Mouse (Mus musculus) stomach, embryonic 16.5 days (tissue): ENCODE results near the gene Sdad1. TPM values are rescaled to one million over a fixed set of nuclear protein-coding genes. Genes with fewer than 3 reads are reported as not detected.
A peak's percentile ranks its signal among the peaks of the same experiment; 100 is the strongest.

Experiments
- ATAC-seq: fragments of 200-750 bp; cut with Nextera tagmentation; 2 replicates; pipeline ENCODE4 v1.8.0; 2017; ENCODE audit warnings: moderate number of reproducible peaks, moderate TSS enrichment; ENCODE audit not compliant: insufficient read depth, low FRiP score
- H3K27ac ChIP-seq: fragments of 300-500 bp; sonication (generic); 2 replicates; pipeline ENCODE4 v1.5.1; 2014; ENCODE audit warnings: low read length
- H3K27me3 ChIP-seq: fragments of 300-500 bp; sonication (generic); 2 replicates; pipeline ENCODE4 v1.6.1; 2014; ENCODE audit warnings: low read length, control low read depth, mixed read lengths; ENCODE audit not compliant: control insufficient read depth, insufficient read depth
- H3K36me3 ChIP-seq: fragments of 300-500 bp; sonication (generic); 2 replicates; pipeline ENCODE4 v1.6.1; 2014; ENCODE audit warnings: low read length; ENCODE audit not compliant: control insufficient read depth, insufficient read depth
- H3K4me1 ChIP-seq: fragments of 300-500 bp; sonication (generic); 2 replicates; pipeline ENCODE4 v1.6.1; 2014; ENCODE audit warnings: low read length, control low read depth, mixed read lengths; ENCODE audit not compliant: control insufficient read depth, insufficient read depth
- H3K4me2 ChIP-seq: fragments of 300-500 bp; sonication (generic); 2 replicates; pipeline ENCODE4 v1.6.1; 2014; ENCODE audit warnings: low read depth, low read length, mixed read lengths
- H3K4me3 ChIP-seq: fragments of 300-500 bp; sonication (generic); replicated peaks from 2 replicates; pipeline ENCODE4 v1.5.1; 2014; ENCODE audit warnings: mild to moderate bottlenecking, low read length
- H3K9ac ChIP-seq: fragments of 300-500 bp; sonication (generic); 2 replicates; pipeline ENCODE4 v1.6.1; 2014; ENCODE audit warnings: low read length
- H3K9me3 ChIP-seq: fragments of 300-500 bp; sonication (generic); replicated peaks from 2 replicates; pipeline ENCODE4 v1.6.1; 2016; ENCODE audit warnings: low read length, control low read depth; ENCODE audit not compliant: control insufficient read depth
- WGBS: fragments of 180-500 bp; shearing (Covaris S2); extraction: QIAGEN DNeasy Blood & Tissue Kit; methylation state at CpG from one replicate; pipeline ENCODE4 v1.1.7; 2014; 5-methylcytosine and 5-hydroxymethylcytosine counted together
- polyA plus RNA-seq: library from polyadenylated mRNA; unstranded; fragments of >200 nt; fragmentation: Nextera tagmentation; extraction: Ambion mirVana; gene quantifications from 2 replicates; pipeline ENCODE4 v1.2.1, GENCODE M21; 2015

Sdad1 gene
- polyA plus RNA-seq, 1 experiment from 2014 or later: 31.3 TPM

DNA sequence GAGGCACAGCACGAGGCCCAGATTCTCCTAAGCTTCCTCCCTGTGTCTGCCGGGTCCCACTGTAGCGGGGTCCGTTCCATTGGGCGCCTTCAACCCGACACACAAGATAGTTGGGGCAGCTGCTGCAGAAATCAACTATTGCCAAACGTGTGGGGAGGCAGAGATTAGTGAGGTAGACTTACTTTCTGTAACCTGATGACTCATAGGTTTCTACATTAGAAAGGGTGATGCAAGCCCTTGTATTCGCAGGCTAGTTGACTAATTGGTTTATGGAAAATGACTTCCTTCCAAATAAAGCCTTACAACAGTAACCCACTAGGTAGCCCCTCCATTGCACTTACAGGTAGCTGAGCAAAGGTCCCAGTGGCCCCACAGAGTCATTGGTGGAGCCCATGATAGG lies 47.6 kb downstream of the Sdad1 start:
- no peak overlapping the region for H3K9ac ChIP-seq
- ATAC-seq: no peak
- 85% methylated on average over 8 of the region's 8 CpGs for WGBS
- no peak overlapping the region for H3K4me3 ChIP-seq
- H3K4me1 ChIP-seq: peaks cover 6% of the 10 kb centered on the region; the same call in 1 of the 2 replicates
- no peaks in the 10 kb centered on the region for H3K36me3 ChIP-seq
- H3K27ac ChIP-seq: no peak overlapping the region
- no peaks in the 10 kb centered on the region for H3K9me3 ChIP-seq
- no peak overlapping the region for H3K4me2 ChIP-seq
- H3K27me3 ChIP-seq: no peaks in the 10 kb centered on the region

DNA sequence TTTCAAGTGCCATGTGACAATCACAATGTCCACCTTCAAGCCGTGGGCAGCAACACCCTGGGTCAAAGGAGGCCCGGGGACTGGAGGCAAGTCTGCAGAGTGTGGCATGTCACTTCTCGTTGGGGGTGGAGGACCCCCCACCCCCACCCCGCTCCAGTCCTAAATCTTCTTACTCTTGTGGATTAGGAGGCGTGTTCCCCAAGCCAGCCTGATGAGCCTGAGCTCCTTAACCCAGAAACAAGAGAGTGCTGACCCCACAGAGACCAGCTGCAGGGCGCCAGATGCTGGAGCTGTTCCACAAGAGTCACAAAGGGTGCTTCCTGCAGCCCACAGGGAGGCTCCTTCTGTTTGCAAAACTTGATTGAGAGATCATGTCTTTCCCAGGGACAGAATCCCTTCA lies 54.1 kb downstream of the Sdad1 start, which contains the start of gene Ppef2:
Gene Ppef2, minus strand, starts transcription at position 61 of the 400 bp plus-strand sequence.
- WGBS: 25% methylated on average over 6 of the region's 6 CpGs

DNA sequence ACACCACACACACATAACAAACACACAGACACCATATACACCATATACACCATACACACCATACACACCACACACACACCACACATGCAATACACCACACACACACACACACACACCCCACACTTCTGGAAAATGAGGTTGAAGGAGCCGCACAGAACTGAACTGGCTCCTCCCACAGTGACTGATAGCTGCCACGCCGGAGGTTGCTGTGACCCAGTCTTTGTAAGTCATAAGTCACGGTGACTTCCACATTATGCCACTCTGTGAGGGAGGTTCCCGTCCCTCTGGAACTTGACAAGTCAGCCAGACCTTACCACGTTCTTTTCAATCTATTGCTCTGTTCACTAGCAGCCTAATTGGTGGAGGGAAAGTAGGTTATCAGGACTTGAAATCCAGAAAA lies 55.8 kb downstream of the Sdad1 start:
- H3K4me3 ChIP-seq: no peak overlapping the region

More for the DNA sequence above, 54.1 kb downstream of the Sdad1 start, which contains the start of gene Ppef2:
- Histone ChIP-seq H3K4me2 (no peak within 1 kb of the TSS), H3K9me3 (no peaks in the 10 kb centered on the region), H3K36me3 (no peaks in the 10 kb centered on the region), H3K27me3 (no peaks in the 10 kb centered on the region), H3K27ac (no peak within 1 kb of the TSS), H3K4me3 (no peak within 1 kb of the TSS), H3K4me1 (no peaks in the 10 kb centered on the region), H3K9ac (no peak within 1 kb of the TSS)
- ATAC-seq: no peak

DNA sequence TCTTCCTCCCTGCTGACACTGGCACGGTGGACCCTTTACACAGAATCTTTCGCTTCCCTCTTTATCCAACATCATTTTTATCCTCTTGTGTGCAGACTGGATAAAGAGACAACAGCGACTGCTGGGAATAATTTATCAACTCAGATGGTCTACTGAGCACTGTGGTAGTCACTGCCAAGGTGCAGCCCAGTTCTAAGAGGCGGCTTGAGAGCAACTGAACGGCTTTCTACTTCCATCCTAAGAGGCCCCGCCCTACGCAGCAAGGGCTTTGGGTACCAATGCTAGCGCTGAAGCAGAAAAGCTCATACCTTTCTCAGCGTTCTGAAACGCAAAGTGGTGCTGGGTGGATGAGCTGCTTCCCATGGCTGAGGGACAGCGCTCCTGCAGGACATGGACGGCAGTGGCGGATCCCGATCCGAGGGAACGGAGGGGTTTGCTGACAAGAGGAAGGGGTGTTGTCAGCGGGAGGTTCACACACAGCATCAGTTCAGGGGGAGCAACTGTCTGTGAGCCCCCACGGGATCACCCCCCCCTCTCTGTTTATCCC lies 57.4 kb downstream of the Sdad1 start:
- 18% methylated on average over 18 of the region's 18 CpGs for WGBS
- ATAC-seq: no peak
- Histone ChIP-seq H3K4me2 (peak overlapping the region; percentile 20; the same call in 1 of the 2 replicates), H3K27me3 (no peaks in the 10 kb centered on the region), H3K9ac (no peak overlapping the region), H3K9me3 (peaks cover 7% of the 10 kb centered on the region; the same call in 1 of the 2 replicates), H3K27ac (no peak overlapping the region), H3K4me3 (no peak overlapping the region), H3K36me3 (no peaks in the 10 kb centered on the region), H3K4me1 (no peaks in the 10 kb centered on the region)

More for the DNA sequence above, 55.8 kb downstream of the Sdad1 start:
- H3K9me3 ChIP-seq: peaks cover 5% of the 10 kb centered on the region; the same call in 1 of the 2 replicates
- 68% methylated on average over 6 of the region's 6 CpGs for WGBS
- H3K27ac ChIP-seq: no peak overlapping the region
- H3K27me3 ChIP-seq: no peaks in the 10 kb centered on the region
- no peaks in the 10 kb centered on the region for H3K36me3 ChIP-seq
- H3K4me2 ChIP-seq: no peak overlapping the region
- no peak overlapping the region for H3K9ac ChIP-seq
- no peak for ATAC-seq
- H3K4me1 ChIP-seq: no peaks in the 10 kb centered on the region

DNA sequence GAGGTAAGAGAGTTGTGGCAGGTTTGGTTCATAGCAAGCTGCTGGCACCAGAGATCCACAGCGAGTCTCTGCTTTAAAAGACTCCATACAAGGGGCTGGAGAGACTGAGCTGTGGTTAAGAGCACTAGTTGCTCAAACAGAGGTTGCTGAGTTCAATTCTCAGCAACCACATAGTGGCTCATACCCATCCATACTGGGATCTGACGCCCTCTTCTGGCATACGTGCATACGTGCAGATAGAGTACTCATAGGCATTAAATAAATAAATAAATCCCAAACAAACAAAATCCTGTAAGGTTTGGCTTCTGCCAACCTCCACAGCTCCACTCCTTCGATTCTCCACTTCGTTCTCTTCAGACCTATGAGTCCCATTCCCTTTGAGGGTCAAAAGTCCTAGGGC lies 58.2 kb downstream of the Sdad1 start:
- no peaks in the 10 kb centered on the region for H3K4me1 ChIP-seq
- H3K4me2 ChIP-seq: no peak overlapping the region
- no peaks in the 10 kb centered on the region for H3K36me3 ChIP-seq
- no peak for ATAC-seq
- H3K4me3 ChIP-seq: no peak overlapping the region
- H3K9ac ChIP-seq: no peak overlapping the region
- H3K27ac ChIP-seq: no peak overlapping the region
- H3K9me3 ChIP-seq: peaks cover 7% of the 10 kb centered on the region; the same call in 1 of the 2 replicates
- no peaks in the 10 kb centered on the region for H3K27me3 ChIP-seq
- WGBS: 90% methylated on average over 6 of the region's 6 CpGs

DNA sequence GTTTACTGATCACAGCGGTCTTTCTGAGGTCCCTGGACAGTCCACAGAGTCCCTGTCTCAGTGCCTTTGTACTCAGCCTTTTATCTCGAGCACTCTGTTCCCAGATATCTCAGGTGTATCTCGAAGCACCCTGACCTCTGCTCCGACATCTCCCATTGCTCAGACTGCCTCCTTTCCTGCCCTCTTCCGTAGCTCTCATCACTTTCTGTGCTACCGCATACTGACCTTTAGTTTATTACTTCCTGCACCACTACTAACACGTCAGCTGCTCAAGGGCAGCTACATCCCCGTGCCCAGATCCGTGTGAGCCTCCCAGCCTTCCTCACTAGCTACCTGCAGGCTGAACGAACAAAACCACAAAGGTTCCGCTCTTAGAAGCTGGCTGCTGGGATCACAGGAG lies 61.7 kb downstream of the Sdad1 start:
- no peaks in the 10 kb centered on the region for H3K4me1 ChIP-seq
- H3K4me2 ChIP-seq: no peak overlapping the region
- H3K9me3 ChIP-seq: peaks cover 7% of the 10 kb centered on the region; the same call in 1 of the 2 replicates
- no peaks in the 10 kb centered on the region for H3K27me3 ChIP-seq
- H3K36me3 ChIP-seq: no peaks in the 10 kb centered on the region
- WGBS: 87% methylated on average over 11 of the region's 11 CpGs
- no peak for ATAC-seq
- no peak overlapping the region for H3K27ac ChIP-seq
- H3K4me3 ChIP-seq: no peak overlapping the region
- H3K9ac ChIP-seq: no peak overlapping the region

DNA sequence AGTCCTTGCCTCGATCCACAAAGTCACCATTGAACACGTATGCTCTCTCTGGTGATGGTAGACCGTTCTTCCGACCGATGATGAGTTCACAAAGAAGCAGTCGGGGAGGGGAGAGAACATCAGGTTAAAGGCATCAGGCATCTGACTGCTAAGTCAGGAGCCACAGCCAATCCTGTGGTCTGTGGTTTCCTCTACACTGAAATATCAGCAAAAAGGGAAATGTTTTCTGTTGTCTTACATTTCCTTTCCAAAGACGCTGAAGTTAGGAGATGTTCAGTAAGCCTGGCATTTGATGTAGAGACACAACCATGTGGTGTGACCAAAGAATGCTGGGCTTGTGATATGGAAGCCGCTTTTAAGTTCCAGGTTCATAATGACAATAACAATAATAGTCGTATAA lies 64.8 kb downstream of the Sdad1 start:
- H3K4me2 ChIP-seq: no peak overlapping the region
- 87% methylated on average over 9 of the region's 9 CpGs for WGBS
- H3K27me3 ChIP-seq: no peaks in the 10 kb centered on the region
- peaks cover 7% of the 10 kb centered on the region; the same call in 1 of the 2 replicates for H3K9me3 ChIP-seq
- no peaks in the 10 kb centered on the region for H3K36me3 ChIP-seq
- H3K4me3 ChIP-seq: no peak overlapping the region
- no peak overlapping the region for H3K9ac ChIP-seq
- ATAC-seq: no peak
- no peak overlapping the region for H3K27ac ChIP-seq
- no peaks in the 10 kb centered on the region for H3K4me1 ChIP-seq

DNA sequence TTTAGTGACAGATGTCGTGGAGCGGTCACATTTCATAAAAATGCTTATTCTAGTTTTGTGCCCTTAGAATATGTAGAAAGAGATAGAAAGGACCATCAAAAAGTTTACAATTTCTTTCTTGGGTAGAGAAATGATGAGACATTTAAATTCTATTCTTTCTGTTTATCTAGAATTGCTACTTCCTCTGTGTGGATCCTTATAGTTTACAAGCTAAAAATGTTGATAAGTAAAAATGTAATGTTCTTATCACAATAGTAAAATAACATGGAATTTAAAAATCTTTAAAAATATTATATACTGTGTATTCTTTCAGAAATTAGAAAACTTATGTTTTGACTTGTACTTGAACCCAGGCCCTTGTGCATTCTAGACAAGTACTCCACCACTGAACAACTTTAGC lies 65.4 kb downstream of the Sdad1 start:
- no peak overlapping the region for H3K27ac ChIP-seq
- WGBS: 94% methylated on average over 2 of the region's 2 CpGs
- no peak overlapping the region for H3K4me2 ChIP-seq
- H3K9me3 ChIP-seq: peaks cover 6% of the 10 kb centered on the region; the same call in 1 of the 2 replicates
- no peaks in the 10 kb centered on the region for H3K4me1 ChIP-seq
- no peak overlapping the region for H3K4me3 ChIP-seq
- no peak for ATAC-seq
- no peak overlapping the region for H3K9ac ChIP-seq
- H3K27me3 ChIP-seq: no peaks in the 10 kb centered on the region
- no peaks in the 10 kb centered on the region for H3K36me3 ChIP-seq

DNA sequence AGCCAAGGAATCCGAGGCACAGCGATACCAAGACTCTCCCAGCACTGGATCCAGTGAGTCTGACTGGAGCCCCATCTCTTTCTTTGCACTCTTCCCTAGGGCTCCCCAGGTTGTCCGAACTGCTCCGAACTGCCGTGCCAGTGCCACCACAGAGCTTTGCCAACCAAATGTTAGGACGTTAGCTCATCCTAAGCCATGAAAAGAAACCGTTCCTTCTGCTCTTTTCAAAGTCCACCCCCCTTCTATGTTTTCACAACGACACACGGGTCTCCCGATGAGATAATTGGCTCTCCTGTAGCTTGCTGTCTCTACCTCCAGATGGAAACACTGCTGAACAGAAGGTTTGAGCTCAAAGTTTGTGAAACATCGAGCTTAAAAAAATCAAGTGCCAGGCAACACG lies 69.5 kb downstream of the Sdad1 start:
- WGBS: 91% methylated on average over 12 of the region's 12 CpGs
- Histone ChIP-seq H3K4me2 (no peak overlapping the region), H3K4me1 (0 out of 2 replicates have a peak, but pooled peaks cover under 1% of the 10 kb centered on the region), H3K9me3 (no peaks in the 10 kb centered on the region), H3K27me3 (no peaks in the 10 kb centered on the region), H3K27ac (no peak overlapping the region), H3K9ac (no peak overlapping the region), H3K36me3 (no peaks in the 10 kb centered on the region), H3K4me3 (no peak overlapping the region)
- ATAC-seq: no peak
